Mouse (Mus musculus) adipocyte (in vitro differentiated cells): ENCODE data around the gene Htra3.

Experiments
- DNase-seq: peaks from one replicate; pipeline ENCODE4 v3.0.0-alpha.2; 2016; ENCODE audit warnings: low spot score

Htra3 gene

GRCm38 (mm10) chr5:35612722-35613121, 66.9 kb downstream of the Htra3 start:
- no peak for DNase-seq

DNA sequence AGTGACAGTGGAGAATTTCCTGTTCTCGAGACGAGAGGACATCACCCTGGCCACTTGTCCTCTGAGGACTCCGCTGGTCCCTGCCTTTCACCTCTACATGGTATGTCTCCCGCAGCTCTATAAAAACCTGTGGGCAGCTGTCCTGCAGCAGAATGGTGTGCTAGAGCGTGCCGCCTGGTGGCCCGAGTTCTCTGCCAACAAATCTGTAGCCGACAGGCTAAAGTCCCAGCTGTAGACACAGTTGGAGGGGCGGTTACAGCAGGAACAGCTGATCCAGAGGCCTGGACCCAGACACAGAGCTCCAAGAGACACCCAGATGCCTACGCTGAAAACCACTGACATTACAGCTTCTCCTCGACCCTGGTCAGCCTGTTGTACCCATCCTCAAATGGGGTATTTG, 67.7 kb downstream of the Htra3 start:
- no peak for DNase-seq

DNA sequence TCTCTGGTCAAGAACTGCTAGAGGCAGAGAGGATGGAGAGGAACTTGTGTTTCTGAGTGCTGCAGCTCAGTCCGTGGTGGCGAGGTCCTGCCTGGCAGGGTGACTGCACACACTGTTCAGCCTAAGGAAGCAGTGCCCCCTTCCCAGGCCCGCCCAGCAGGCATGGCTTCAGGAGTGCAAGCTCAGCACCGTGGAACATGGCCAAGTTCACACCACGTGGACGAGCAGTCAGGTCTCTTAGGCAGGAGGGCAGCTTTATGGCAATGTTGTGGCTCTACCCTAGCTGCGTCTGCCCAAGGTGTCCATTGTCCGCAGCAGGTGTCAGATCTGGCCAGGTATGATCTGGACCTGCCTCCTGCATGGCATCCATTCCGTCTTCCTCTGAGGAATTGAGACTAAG, 68.4 kb downstream of the Htra3 start:
- DNase-seq: no peak

DNA sequence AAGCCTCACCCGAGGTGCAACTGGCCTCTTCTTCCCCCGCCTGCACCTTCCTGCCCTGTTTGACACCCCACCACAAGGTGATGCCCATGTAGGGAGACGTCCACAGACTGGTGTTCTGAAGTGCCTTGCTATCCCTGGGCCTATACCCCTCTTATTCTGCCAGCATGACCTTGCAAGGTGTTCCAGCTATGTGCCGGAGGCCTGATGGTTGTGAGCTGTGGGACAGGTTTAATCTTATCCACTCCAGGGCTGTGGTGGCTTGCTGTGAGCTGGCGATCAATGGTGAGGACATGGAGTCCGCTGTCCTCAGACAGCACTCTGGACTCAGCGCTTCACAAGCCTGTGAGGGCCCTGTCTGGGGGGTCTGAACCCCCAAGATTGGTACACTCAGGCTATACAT, 69.2 kb downstream of the Htra3 start:
- no peak for DNase-seq

- no peak for DNase-seq
These were observed 69.6 kb downstream of the Htra3 start for GRCm38 (mm10) chr5:35609971-35610370.

GRCm38 (mm10) chr5:35609381-35609780, 70.2 kb downstream of the Htra3 start:
- peak; percentile 58 for DNase-seq

- no peak for DNase-seq
These were observed 71.0 kb downstream of the Htra3 start for GRCm38 (mm10) chr5:35608559-35608958.

DNA sequence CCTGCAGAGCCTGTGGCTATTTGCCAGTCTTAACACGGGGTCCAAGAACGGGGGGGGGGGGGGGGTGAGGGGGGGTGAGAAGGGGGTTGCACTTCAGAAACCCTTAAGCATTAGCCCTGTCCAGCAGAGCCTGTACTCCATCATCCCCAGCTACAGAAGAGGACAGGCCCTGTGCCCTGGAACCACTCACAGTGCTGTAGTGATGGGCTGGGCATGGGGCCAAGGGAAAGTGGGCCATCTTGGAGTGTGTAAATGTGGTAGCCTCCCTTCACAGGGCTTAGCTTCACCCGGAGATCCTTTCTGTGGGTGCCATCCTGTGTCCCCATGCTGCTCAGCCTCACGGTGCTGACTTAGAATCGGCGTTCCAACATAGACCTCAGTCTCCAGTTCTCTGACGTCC, 71.8 kb downstream of the Htra3 start:
- peak; percentile 34 for DNase-seq

DNA sequence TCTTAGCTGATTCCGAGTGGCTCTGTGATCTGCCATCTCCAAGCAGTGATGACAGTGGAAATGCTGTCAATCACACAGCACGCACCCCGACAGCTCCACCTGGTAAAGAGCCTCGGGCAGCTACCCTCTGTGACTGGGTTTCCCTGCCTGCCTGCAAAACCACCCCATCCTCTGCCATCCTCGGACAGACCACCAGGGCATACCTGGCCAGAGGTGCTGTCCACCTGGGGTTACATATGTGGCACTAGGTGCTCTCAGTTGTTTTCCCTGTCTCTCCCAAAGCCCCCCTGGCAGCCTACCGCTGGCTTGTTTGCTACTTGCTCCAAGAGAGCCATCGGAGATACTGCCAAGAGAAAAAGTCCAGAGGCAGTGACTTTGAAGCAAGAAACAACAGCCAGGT, 72.8 kb downstream of the Htra3 start:
- no peak for DNase-seq

GRCm38 (mm10) chr5:35605355-35605754, 74.2 kb downstream of the Htra3 start:
- no peak for DNase-seq
